Mouse (Mus musculus): ENCODE data around the gene Gm20605. TPM values are rescaled to one million over a fixed set of nuclear protein-coding genes. Genes with fewer than 3 reads are reported as not detected.
"Not testable (repeated sequence)": the region's sequence is repeated elsewhere in the genome, so short reads cannot be mapped to it uniquely, and the experiment has no call there.

Gene Gm20605
- total RNA-seq, 4 experiments from 2014 or later: 14.7 to 24.8 (median 19.2) TPM

DNA sequence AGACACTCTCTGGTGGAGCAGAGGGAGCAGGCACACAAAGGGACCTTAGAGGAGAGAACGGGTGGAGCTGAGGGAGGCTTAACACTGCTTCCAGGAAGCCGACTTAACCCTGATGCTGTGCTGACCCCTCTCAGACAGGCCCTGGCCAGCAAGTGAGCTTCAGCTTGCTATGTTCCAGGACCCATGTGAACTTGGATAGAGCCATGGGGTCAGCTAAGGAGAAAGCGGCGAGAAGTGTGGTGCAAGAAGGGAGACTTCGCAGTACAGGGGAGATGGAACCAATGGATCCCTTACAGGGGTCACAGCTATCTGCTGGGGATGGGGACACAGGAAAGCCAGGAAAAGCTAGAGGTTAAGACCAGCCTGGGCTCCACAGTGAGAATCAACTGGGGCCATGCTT lies 15.9 kb upstream of the Gm20605 start:
- DNase-seq (ENCODE audit: low spot score in 2 of 2): no peak

DNA sequence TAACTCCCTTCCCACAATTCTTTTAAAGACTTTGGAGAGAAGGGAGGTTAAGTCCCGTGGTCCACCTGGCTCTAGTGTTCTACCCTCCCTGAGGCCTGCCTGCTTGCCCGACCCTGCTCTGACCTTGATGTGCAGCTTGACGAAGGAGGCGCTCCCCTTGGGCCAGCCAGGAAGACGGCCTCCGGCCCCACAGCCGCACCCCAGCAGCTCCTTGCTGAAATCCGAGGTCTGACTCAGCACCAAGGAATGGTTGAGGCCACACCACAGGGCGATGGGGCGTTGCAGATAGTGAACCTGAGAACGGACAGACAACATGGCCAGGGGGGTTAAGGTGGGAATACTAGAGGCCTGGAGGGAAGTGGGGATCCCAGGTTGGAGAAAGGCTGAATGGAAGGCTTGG lies 15.4 kb upstream of the Gm20605 start, which contains the start of gene Pcolce:
Pcolce (minus strand) TSS at position 235 of the 400 bp plus-strand sequence.
- DNase-seq (ENCODE audit: low spot score in 2 of 2): no peak

DNA sequence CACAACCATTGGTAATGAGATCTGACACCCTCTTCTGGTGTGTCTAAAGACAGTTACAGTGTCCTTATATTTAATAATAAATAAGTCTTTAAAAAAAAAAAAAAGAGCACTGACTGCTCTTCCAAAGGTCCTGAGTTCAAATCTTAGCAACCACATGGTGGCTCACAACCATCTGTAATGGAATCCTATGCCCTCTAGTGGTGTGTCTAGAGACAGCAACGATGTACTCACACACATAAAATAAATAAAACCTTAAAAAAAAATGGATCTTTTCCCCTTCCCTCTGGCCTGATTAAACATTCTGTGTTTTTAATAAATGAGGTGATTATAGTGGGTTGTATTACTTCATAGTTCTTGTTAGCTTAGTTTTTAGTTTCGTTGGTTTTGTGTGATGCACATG lies 14.1 kb upstream of the Gm20605 start:
- DNase-seq (ENCODE audit: low spot score in 2 of 2): not testable (repeated sequence)

DNA sequence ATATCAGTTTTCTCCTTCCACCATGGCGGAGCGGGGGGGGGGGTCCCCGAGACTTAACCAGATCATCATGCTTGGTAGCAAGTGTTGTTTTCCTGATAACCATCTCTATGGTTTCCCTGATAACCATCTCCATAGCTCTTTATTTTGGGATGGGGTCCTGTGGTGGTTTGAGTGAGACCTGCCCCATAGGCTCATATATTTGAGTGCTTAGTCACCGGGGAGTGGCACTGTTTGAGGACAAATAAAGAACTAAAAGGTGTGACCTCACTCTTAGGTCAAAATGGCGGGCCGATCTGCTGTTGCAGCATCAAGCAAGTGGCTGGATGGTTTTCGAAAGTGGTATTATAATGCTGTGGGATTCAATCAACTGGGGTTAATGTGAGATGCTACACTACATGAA lies 13.6 kb upstream of the Gm20605 start:
- no peak for DNase-seq (ENCODE audit: low spot score in 2 of 2)

DNA sequence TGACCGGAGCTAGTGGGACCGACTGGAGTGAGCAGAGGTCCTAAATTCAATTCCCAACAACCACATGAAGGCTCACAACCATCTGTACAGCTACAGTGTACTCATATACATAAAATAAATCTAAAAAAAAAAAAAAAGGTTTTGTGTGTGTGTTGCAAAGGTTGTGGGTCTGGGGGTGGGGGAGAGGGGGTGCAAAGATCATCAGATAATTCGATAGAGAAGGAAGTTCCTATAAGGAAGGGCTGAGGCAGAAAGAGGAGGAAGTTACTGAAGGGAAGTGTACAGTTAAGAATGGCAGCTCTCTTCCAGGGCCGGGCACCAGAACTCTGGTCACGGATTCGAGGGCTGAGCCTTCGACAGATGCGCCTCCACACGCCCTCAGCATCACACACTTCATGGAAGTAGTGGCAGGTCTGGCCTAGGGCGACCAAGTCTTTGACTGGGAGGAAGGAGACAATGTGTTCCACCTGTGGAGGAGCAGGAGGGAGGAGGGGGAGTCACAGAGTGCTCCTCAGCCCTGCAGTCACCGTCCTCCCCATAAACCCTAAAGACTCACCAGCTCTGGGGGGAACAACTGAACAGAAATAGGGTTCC lies 4.9 kb upstream of the Gm20605 start:
- DNase-seq (ENCODE audit: low spot score in 2 of 2): no peak

DNA sequence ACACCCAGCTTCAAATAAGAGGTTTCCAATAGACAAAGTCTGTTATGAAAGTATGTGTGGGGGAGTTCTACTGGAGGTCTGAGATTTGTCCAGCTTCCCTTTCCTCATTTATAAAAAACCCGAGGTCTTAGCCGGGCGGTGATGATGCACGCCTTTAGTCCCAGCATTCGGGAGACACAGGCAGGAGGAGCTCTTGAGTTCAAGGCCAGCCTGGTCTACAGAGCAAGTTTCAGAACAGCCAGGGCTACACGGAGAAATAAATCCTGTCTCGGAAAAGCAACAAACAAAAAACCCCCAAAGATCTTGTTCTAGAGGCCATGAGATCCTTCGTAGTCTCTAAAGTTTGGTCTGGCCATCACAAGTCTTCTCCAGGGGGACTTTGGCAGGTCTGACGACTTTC lies 984 bp upstream of the Gm20605 start:
- no peak for DNase-seq (ENCODE audit: low spot score in 2 of 2)

DNA sequence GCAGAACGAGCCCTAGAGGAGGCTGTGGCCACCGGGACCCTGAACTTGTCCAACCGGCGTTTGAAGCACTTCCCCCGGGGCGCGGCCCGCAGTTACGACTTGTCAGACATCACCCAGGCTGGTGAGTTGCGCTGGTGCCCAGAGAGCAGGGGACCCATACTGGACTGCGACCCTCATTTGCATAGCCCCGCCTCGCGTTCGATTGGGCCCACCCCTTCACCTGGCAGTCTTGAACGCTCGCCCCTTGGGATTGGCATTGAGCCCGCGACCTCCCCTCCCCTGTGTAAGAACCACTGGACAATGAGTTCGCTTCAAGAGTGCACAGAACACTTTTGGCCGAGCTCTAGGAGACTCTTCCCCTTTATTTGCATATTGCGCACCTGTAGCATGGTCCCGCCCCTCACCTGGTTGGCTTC lies 339 bp downstream of the Gm20605 start:
- DNase-seq (ENCODE audit: low spot score in 2 of 2): peak in 1 of 2 experiments; percentile 56

DNA sequence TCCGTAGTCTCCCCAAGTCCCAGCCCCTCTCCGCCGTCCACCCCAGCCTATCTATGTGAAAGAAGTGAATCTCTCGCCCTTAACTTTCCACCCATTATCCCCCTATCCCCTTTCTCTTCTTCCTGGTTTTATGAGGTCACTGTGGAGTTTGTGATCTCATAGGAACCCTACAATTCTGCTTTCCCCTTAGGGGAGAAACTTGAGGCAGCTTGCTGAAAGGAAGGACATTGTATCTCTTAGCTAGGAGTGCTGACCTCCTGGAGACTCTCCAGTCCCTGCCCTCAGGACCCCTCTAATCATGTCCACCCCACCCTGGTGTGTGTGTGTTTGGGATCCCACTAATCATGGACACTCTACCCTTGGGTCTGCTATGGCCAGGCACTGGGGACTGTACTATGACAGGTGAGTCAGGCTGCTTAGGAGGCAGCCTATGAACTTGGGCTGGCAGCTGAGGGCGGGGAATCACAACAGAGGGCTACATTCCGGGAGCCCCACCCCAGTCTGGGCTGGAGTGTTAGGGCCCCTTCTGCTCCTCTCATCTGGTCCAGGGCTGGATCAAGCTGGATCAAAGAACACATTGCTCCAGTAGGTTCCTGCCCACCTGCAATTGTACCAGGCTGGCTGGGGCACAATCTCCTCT lies 1.1 kb downstream of the Gm20605 start:
- DNase-seq (ENCODE audit: low spot score in 2 of 2): no peak

DNA sequence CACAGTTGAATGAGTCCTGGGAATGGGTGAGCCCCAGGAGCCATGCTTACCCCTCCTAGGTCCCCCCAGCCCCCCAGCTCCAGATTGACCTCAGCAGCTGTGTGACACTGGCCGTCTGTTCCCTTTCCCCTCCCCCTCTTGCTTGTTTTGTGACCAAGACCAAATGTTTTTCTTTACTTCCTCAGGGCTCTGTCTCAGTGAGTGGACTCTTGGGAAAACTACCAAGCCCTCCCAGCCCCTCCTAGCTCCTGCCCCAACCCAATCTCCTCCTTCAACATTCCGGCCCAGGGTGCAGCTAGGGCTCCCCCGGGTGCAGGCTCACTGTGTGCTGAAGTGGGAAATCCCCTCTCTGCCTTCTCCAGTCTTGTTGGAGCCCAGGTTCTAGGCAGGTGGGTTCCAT lies 1.6 kb downstream of the Gm20605 start:
- no peak for DNase-seq (ENCODE audit: low spot score in 2 of 2)

DNA sequence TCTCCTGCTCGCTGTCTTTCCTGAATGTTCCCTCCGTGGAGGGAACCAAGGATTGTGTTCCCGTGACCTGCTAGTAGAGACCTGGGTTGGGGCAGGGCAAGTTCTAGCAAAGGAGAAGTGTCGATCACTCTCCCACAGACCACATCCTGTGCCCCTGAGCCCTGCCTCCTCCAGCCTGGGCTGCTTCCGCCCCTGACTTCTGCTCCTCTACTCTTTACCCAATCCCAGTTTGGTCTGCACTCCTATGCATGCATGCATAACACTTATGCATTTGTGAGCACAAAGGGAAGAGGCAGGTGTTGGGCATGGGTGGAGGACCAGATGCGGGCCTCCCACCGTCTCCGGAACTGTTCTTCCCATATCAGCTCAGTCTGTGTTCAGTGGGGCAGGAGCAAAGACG lies 2.2 kb downstream of the Gm20605 start:
- DNase-seq (ENCODE audit: low spot score in 2 of 2): peak; percentile 38 to 52

DNA sequence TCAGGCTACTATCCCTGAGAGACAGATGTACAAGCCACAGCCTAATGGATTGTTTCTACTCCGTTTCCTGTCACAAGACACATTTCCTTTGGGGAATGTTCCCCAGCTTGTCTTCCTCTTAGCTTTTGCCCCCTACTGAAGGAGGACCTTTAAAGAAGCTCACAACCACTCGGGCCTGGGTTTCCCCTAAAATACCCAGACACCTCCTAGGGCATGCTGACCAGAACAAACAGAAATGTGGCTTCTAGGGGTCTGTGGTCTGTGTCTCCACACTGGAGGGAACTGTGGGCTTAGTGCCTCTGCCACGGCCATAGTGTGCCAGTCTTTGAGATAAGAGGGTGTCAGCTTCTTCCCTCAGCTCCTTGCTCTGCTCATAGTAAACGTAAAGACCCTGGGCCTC lies 2.6 kb downstream of the Gm20605 start:
- DNase-seq (ENCODE audit: low spot score in 2 of 2): no peak

DNA sequence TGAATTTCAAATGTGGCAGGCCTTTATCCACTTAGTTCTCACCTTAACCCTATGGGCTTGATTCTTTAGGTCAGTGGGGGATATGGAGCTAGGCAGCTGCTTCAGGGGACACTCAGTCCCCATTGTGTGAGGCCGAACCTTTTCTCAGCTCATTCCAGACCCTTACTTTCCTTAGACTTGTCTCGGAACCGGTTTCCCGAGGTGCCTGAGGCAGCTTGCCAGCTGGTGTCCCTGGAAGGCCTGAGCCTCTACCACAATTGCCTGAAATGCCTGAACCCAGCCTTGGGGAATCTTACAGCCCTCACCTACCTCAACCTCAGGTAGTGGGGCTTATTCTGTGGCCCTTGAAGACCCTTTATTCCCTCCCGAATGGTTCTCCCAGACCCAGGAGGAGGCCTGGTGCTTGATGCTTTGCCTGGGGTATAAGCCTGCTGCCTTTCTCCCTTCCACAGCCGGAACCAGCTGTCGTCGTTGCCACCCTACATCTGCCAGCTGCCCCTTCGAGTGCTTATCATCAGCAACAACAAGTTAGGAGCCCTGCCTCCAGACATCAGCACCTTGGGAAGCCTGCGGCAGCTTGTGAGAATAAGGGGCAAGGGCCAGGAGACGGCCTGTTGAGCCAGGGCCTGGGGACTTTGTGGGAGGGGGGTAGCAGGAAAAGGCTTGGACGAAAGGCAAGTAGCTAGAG lies 4.6 kb downstream of the Gm20605 start:
- no peak for DNase-seq (ENCODE audit: low spot score in 2 of 2)

DNA sequence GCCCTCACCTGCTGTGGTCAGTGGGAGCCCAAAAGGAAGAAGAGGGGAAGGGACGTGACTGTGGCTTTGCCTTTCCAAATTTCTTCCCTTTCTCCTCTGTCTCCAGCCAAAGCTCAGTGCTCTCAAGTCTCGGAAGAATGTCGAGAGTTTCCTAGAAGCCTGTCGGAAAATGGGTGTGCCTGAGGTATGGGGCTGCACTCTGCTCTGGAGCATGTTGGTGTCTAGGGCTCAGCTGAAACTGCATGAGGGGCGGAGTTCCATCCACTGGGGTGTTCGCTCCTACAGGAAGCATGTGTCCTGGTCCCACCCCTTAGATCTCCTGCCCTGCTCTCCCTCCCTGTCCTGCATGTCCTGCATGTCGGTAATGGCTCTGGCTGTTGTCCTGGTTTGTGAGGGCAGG lies 10.5 kb downstream of the Gm20605 start:
- no peak for DNase-seq (ENCODE audit: low spot score in 2 of 2)

DNA sequence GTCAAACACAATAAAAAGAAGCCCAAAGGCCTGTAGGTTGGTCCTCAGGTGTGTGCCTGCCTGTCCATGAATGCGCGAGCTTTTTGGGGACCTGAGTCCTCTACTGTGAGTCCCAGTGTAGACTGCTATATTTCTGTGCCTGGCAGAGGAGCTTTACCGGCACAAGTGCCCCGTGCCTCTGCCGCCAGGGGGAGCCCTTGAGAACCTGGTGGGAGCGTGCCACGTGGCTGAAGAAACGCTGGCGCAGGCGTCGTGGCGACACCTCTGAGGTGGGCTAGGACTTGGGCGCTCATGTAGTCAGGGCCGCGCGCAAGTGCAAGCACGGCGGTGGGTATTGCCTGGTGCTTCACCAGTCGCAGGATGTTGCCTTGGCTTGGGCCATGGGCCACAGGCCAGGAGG lies 12.1 kb downstream of the Gm20605 start, which contains the start of gene Sap25:
Sap25 (plus strand) TSS at position 281 of the 400 bp plus-strand sequence.
- no peak for DNase-seq (ENCODE audit: low spot score in 2 of 2)

DNA sequence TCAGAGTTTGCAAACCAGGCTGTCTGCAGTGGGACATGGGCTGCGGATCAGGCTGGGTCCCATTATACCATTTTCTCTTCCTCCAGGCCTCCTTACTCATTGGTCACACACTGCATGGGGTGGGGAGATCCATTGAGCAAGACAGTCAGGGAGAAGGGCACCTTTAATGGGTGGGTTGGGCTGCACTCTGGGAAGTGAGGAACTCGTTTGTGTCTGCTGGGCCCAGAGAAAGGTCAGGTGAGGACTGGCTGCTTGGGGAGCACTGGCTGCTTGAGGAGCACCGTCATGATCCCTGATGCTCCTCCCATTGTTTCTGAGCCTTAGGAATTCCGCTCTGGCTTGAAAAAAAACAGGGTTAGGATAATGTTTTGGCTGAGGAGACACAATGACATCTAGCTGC lies 13.9 kb downstream of the Gm20605 start:
- DNase-seq (ENCODE audit: low spot score in 2 of 2): no peak

DNA sequence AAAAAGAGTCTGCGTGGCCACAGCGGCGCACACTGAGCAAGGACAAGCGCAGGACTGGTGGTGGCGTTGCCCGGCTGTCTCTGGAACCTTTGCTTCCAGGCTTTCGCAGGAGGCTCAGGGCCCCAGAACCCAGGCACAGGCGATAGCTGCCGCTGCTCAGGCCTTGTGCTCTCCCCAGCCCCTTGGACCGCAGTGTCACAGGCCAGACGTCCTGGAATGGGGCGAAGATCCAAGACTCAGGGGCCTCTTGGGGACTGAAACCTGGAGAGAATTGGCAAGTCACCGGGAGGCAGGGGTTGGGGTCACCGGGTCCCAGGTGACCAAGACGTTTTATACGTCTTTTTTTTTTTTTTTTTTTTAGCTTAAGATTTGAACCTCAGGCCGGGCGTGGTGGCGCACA lies 15.5 kb downstream of the Gm20605 start:
- DNase-seq (ENCODE audit: low spot score in 2 of 2): no peak

DNA sequence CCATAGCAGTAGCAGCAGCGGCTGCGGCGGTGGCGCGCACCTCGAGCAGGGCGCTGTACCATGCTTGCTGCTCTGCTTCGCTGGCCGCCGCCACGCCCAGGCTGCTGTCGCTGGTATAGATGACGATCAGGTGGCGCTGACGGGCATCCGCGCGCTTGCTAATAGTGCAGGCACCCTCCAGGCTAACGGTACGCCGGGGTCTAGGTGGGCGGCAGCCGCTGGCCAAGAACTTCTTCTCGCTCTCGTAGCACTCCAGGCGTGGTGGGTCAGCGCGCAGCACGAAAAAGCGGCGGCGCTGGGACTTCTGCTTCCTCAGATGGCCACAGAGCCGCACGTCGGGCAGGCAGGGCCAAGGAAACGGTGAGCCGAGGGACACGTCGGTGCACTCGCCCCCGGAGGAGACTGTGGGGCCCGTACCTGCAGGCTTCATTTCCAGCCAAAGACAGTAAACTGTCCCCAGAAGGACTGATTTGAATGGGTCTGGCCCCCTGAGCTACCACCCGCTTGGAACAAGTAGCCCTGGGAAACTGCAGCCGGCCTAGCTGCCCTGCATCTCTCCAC lies 16.2 kb downstream of the Gm20605 start:
- DNase-seq (ENCODE audit: low spot score in 2 of 2): no peak

DNA sequence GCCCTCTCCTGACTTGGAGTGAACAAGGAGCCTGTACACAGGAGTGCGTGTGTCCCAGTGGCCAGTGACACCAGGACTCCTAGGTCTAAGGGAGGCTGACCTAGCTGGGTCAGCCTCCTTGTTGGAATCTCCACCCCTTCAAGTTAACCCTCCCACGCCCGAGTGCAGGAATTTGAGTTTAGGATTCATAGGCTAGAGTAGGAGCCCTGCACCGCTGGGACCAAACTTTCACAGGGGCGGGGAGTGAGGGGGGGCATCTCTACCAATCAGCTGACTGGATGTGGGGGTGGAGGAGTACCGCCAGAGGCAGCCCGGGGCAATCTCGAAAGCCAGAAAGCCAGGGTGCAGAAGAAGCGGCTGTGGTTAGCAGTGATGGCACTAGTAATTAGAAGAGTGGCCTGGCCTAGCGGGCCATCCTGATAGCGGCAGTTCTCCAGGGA lies 16.7 kb downstream of the Gm20605 start, which contains the start of gene Irs3:
Irs3 (minus strand) TSS at position 63 of the 440 bp plus-strand sequence.
- no peak for DNase-seq (ENCODE audit: low spot score in 2 of 2)

DNA sequence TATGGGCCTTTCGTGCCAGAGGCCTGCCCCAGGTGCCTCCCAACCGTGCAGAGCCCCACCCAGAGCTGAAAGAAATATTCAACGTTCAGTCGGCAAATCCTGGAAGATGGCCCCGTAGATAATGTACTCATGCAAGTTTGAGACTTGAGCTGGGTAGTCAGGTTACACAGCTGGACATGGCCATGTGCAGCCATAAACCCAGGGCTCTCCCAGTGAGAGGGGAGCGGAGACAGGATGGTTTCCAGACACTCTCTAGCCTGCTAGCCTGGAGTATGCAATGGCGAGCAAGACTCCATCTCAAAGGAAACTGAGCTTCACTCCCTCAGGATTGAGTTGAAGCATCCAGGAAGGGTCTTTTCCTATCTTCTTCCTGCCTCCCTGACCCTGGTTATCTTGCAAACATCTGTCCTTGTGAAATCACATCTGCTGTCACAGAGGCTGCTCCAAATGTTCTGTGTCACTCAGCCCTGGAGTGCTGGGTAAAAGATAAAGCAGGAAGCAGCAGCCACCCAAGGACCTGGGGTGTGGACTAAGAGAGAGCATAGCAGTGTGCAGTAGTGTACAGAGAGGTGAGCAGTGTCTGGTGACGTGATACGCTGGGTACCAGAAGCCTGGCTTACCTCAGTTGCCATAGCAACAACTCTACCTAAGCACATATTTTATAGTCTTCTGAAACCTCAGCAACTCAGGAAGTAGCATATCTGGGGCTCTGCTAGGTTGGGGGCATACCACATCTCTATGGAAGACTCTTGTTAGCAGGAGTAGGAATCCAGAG lies 19.0 kb downstream of the Gm20605 start:
- no peak for DNase-seq (ENCODE audit: low spot score in 2 of 2)

DNA sequence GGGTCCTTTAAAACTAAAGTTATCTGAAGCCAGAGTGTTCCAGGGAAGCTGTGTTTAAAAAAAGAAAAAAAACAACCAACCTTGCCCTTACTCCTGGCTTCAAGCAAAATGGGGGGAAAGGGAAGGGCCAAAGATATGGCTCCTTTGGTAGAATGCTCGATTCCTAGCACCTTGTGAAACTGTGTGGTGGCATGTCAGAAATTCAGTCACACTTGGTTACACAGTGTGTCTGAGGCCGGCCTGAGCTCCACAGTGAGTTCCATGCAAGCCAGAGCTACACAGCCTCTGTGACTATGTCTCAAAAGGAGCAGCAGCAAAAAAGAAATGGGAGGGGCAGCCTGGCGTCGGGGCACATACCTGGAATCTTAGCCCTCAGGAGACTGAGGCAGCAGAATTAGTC lies 20.3 kb downstream of the Gm20605 start:
- DNase-seq (ENCODE audit: low spot score in 2 of 2): no peak

Data from layer of hippocampus, adult 8-10 months (tissue).